Mouse (Mus musculus): ENCODE measurements around the gene Mmp23. TPM values are rescaled to one million over a fixed set of nuclear protein-coding genes. Genes with fewer than 3 reads are reported as not detected.

Gene Mmp23
- polyA plus RNA-seq, 1 experiment from 2014 or later = 53.8 TPM

GRCm38 (mm10) chr4:155658961-155659360 is 5.8 kb upstream of the Mmp23 start:
- Histone ChIP-seq H3K9ac (ENCODE audit: low read length) (no peak overlapping the region), H3K9me3 (replicated peaks; ENCODE audit: control insufficient read depth, low read length) (no peaks in the 10 kb centered on the region), H3K36me3 (ENCODE audit: control insufficient read depth, insufficient read depth, low read length) (no peaks in the 10 kb centered on the region), H3K27me3 (ENCODE audit: control insufficient read depth, insufficient read depth, low read length) (no peaks in the 10 kb centered on the region; the same call in 1 of the 2 replicates), H3K4me1 (ENCODE audit: control insufficient read depth, insufficient read depth, low read length) (peaks cover 14% of the 10 kb centered on the region), H3K4me2 (ENCODE audit: low read depth, low read length) (no peak overlapping the region), H3K4me3 (replicated peaks; ENCODE audit: low read length) (no peak overlapping the region), H3K27ac (ENCODE audit: low read length) (no peak overlapping the region)
- no peak for ATAC-seq (ENCODE audit: insufficient read depth, low FRiP score)
- WGBS = 89% methylated on average over 10 of the region's 10 CpGs

GRCm38 (mm10) chr4:155656214-155656751 is 3.1 kb upstream of the Mmp23 start:
- H3K36me3 ChIP-seq (ENCODE audit: control insufficient read depth, insufficient read depth, low read length) = peaks cover 2% of the 10 kb centered on the region; the same call in 1 of the 2 replicates
- no peak overlapping the region for H3K4me2 ChIP-seq (ENCODE audit: low read depth, low read length)
- WGBS = 89% methylated on average over 13 of the region's 13 CpGs
- no peaks in the 10 kb centered on the region for H3K9me3 ChIP-seq (replicated peaks; ENCODE audit: control insufficient read depth, low read length)
- no peak overlapping the region for H3K27ac ChIP-seq (ENCODE audit: low read length)
- ATAC-seq (ENCODE audit: insufficient read depth, low FRiP score) = no peak
- no peak overlapping the region for H3K9ac ChIP-seq (ENCODE audit: low read length)
- peaks cover 36% of the 10 kb centered on the region for H3K4me1 ChIP-seq (ENCODE audit: control insufficient read depth, insufficient read depth, low read length)
- H3K4me3 ChIP-seq (replicated peaks; ENCODE audit: low read length) = no peak overlapping the region
- H3K27me3 ChIP-seq (ENCODE audit: control insufficient read depth, insufficient read depth, low read length) = peaks cover 3% of the 10 kb centered on the region; the same call in 1 of the 2 replicates

GRCm38 (mm10) chr4:155654456-155655298 is 1.5 kb upstream of the Mmp23 start:
- no peaks in the 10 kb centered on the region for H3K9me3 ChIP-seq (replicated peaks; ENCODE audit: control insufficient read depth, low read length)
- H3K9ac ChIP-seq (ENCODE audit: low read length) = peak overlapping the region; percentile 77
- peak; percentile 63 for ATAC-seq (ENCODE audit: insufficient read depth, low FRiP score)
- 2% methylated on average over 52 of the region's 52 CpGs for WGBS
- peaks cover 38% of the 10 kb centered on the region for H3K4me1 ChIP-seq (ENCODE audit: control insufficient read depth, insufficient read depth, low read length)
- H3K36me3 ChIP-seq (ENCODE audit: control insufficient read depth, insufficient read depth, low read length) = peaks cover 16% of the 10 kb centered on the region
- H3K4me3 ChIP-seq (replicated peaks; ENCODE audit: low read length) = peak overlapping the region; percentile 56
- H3K27ac ChIP-seq (ENCODE audit: low read length) = peak overlapping the region; percentile 86
- peak overlapping the region; percentile 86 for H3K4me2 ChIP-seq (ENCODE audit: low read depth, low read length)
- peaks cover 3% of the 10 kb centered on the region; the same call in 1 of the 2 replicates for H3K27me3 ChIP-seq (ENCODE audit: control insufficient read depth, insufficient read depth, low read length)

GRCm38 (mm10) chr4:155654183-155654455 is 935 bp upstream of the Mmp23 start:
- peak overlapping the region; percentile 86; the same call in 1 of the 2 replicates for H3K27ac ChIP-seq (ENCODE audit: low read length)
- peak overlapping the region; percentile 86 for H3K4me2 ChIP-seq (ENCODE audit: low read depth, low read length)
- H3K9ac ChIP-seq (ENCODE audit: low read length) = peak overlapping the region; percentile 77
- no peaks in the 10 kb centered on the region for H3K9me3 ChIP-seq (replicated peaks; ENCODE audit: control insufficient read depth, low read length)
- 5% methylated on average over 6 of the region's 6 CpGs for WGBS
- H3K4me1 ChIP-seq (ENCODE audit: control insufficient read depth, insufficient read depth, low read length) = peaks cover 38% of the 10 kb centered on the region
- peaks cover 21% of the 10 kb centered on the region for H3K36me3 ChIP-seq (ENCODE audit: control insufficient read depth, insufficient read depth, low read length)
- H3K27me3 ChIP-seq (ENCODE audit: control insufficient read depth, insufficient read depth, low read length) = peaks cover 3% of the 10 kb centered on the region; the same call in 1 of the 2 replicates
- peak overlapping the region; percentile 56 for H3K4me3 ChIP-seq (replicated peaks; ENCODE audit: low read length)
- no peak for ATAC-seq (ENCODE audit: insufficient read depth, low FRiP score)

GRCm38 (mm10) chr4:155653451-155654182 is 433 bp upstream of the Mmp23 start:
- H3K27ac ChIP-seq (ENCODE audit: low read length) = peak overlapping the region; percentile 64
- peaks cover 22% of the 10 kb centered on the region for H3K36me3 ChIP-seq (ENCODE audit: control insufficient read depth, insufficient read depth, low read length)
- no peak for ATAC-seq (ENCODE audit: insufficient read depth, low FRiP score)

GRCm38 (mm10) chr4:155652283-155653085 is 700 bp downstream of the Mmp23 start:
- H3K9ac ChIP-seq (ENCODE audit: low read length) = peak overlapping the region; percentile 77
- H3K27me3 ChIP-seq (ENCODE audit: control insufficient read depth, insufficient read depth, low read length) = peaks cover 3% of the 10 kb centered on the region; the same call in 1 of the 2 replicates
- H3K36me3 ChIP-seq (ENCODE audit: control insufficient read depth, insufficient read depth, low read length) = peaks cover 22% of the 10 kb centered on the region
- peaks cover 38% of the 10 kb centered on the region for H3K4me1 ChIP-seq (ENCODE audit: control insufficient read depth, insufficient read depth, low read length)
- H3K9me3 ChIP-seq (replicated peaks; ENCODE audit: control insufficient read depth, low read length) = no peaks in the 10 kb centered on the region
- WGBS = 21% methylated on average over 36 of the region's 36 CpGs
- peak overlapping the region; percentile 86 for H3K4me2 ChIP-seq (ENCODE audit: low read depth, low read length)
- peak overlapping the region; percentile 79 for H3K27ac ChIP-seq (ENCODE audit: low read length)
- H3K4me3 ChIP-seq (replicated peaks; ENCODE audit: low read length) = peak overlapping the region; percentile 56
- no peak for ATAC-seq (ENCODE audit: insufficient read depth, low FRiP score)

More at GRCm38 (mm10) chr4:155653451-155654182, 433 bp upstream of the Mmp23 start:
- Histone ChIP-seq H3K27me3 (ENCODE audit: control insufficient read depth, insufficient read depth, low read length) (peaks cover 3% of the 10 kb centered on the region; the same call in 1 of the 2 replicates), H3K4me2 (ENCODE audit: low read depth, low read length) (peak overlapping the region; percentile 86), H3K9ac (ENCODE audit: low read length) (peak overlapping the region; percentile 77), H3K4me3 (replicated peaks; ENCODE audit: low read length) (peak overlapping the region; percentile 56), H3K4me1 (ENCODE audit: control insufficient read depth, insufficient read depth, low read length) (peaks cover 38% of the 10 kb centered on the region), H3K9me3 (replicated peaks; ENCODE audit: control insufficient read depth, low read length) (no peaks in the 10 kb centered on the region)
- 3% methylated on average over 31 of the region's 31 CpGs for WGBS

GRCm38 (mm10) chr4:155651553-155652269 is 1.5 kb downstream of the Mmp23 start:
- Histone ChIP-seq H3K4me1 (ENCODE audit: control insufficient read depth, insufficient read depth, low read length) (peaks cover 38% of the 10 kb centered on the region), H3K36me3 (ENCODE audit: control insufficient read depth, insufficient read depth, low read length) (peaks cover 22% of the 10 kb centered on the region), H3K4me3 (replicated peaks; ENCODE audit: low read length) (no peak overlapping the region; the same call in 1 of the 2 replicates), H3K4me2 (ENCODE audit: low read depth, low read length) (peak overlapping the region; percentile 86), H3K27me3 (ENCODE audit: control insufficient read depth, insufficient read depth, low read length) (peaks cover 3% of the 10 kb centered on the region; the same call in 1 of the 2 replicates), H3K9ac (ENCODE audit: low read length) (peak overlapping the region; percentile 17), H3K27ac (ENCODE audit: low read length) (peak overlapping the region; percentile 79), H3K9me3 (replicated peaks; ENCODE audit: control insufficient read depth, low read length) (no peaks in the 10 kb centered on the region)
- WGBS = 49% methylated on average over 15 of the region's 15 CpGs
- ATAC-seq (ENCODE audit: insufficient read depth, low FRiP score) = peak; percentile 57

- H3K36me3 ChIP-seq (ENCODE audit: control insufficient read depth, insufficient read depth, low read length) = peaks cover 26% of the 10 kb centered on the region
Observed at GRCm38 (mm10) chr4:155649355-155649754, 3.8 kb downstream of the Mmp23 start.

More at GRCm38 (mm10) chr4:155649355-155649754, 3.8 kb downstream of the Mmp23 start:
- ATAC-seq (ENCODE audit: insufficient read depth, low FRiP score) = no peak
- 89% methylated on average over 11 of the region's 11 CpGs for WGBS
- no peaks in the 10 kb centered on the region for H3K9me3 ChIP-seq (replicated peaks; ENCODE audit: control insufficient read depth, low read length)
- peaks cover 3% of the 10 kb centered on the region; the same call in 1 of the 2 replicates for H3K27me3 ChIP-seq (ENCODE audit: control insufficient read depth, insufficient read depth, low read length)
- H3K4me2 ChIP-seq (ENCODE audit: low read depth, low read length) = no peak overlapping the region
- no peak overlapping the region for H3K27ac ChIP-seq (ENCODE audit: low read length)
- H3K9ac ChIP-seq (ENCODE audit: low read length) = no peak overlapping the region
- peaks cover 28% of the 10 kb centered on the region for H3K4me1 ChIP-seq (ENCODE audit: control insufficient read depth, insufficient read depth, low read length)
- H3K4me3 ChIP-seq (replicated peaks; ENCODE audit: low read length) = no peak overlapping the region
